ENCODE assay signal across 14 mouse cellular contexts in genomic region chr13:43807272-43807675, GRCm38 (mm10). TPM values are rescaled to one million over a fixed set of nuclear protein-coding genes. Genes with fewer than 3 reads are reported as not detected.
DNase-seq lines count a peak whose midpoint lies in the region; ATAC-seq lines count a peak whose summit lies in the region.
"Had no signal": no experiment of that assay in that cellular context is flagged by ENCODE, and none has a peak within 500 bp of the region (broad histone marks: within the 10 kb centered on the region; RNA-seq: fewer than 3 reads in every experiment).

No protein-coding gene starts in this region.

- ATAC-seq in midbrain, embryonic 13.5 days, result peak; percentile 48
- no peak for ATAC-seq in midbrain, embryonic 15.5 days (replicated peaks)
- peak; percentile 57 for ATAC-seq in lung, embryonic 15.5 days (ENCODE audit: borderline replicate concordance, extremely low read depth, low FRiP score, low TSS enrichment)
- ATAC-seq in activated CD4-positive, CD25-positive, alpha-beta regulatory T cell, adult 4 months, result no peak

- 44% methylated on average over 3 of the region's 3 CpGs for WGBS in midbrain, embryonic 13.5 days
- 42% methylated on average over 3 of the region's 3 CpGs for WGBS in midbrain, embryonic 15.5 days
- 60% methylated on average over 3 of the region's 3 CpGs for WGBS in lung, embryonic 15.5 days

- no peaks in the 10 kb centered on the region for H3K9me3 ChIP-seq in midbrain, embryonic 13.5 days
- H3K9me3 ChIP-seq in midbrain, embryonic 15.5 days, result no peaks in the 10 kb centered on the region
- no peaks in the 10 kb centered on the region for H3K9me3 ChIP-seq in lung, embryonic 15.5 days
- H3K9me3 ChIP-seq: heart, embryonic 13.5 days; kidney, embryonic 15.5 days had no signal

- no peak overlapping the region for H3K9ac ChIP-seq in midbrain, embryonic 13.5 days (replicated peaks)
- no peak overlapping the region for H3K9ac ChIP-seq in midbrain, embryonic 15.5 days
- H3K9ac ChIP-seq in lung, embryonic 15.5 days, result no peak overlapping the region
- H3K9ac ChIP-seq: heart, embryonic 13.5 days; kidney, embryonic 15.5 days had no signal

- no peaks in the 10 kb centered on the region for H3K36me3 ChIP-seq in midbrain, embryonic 13.5 days
- no peaks in the 10 kb centered on the region for H3K36me3 ChIP-seq in midbrain, embryonic 15.5 days (replicated peaks)
- no peaks in the 10 kb centered on the region for H3K36me3 ChIP-seq in lung, embryonic 15.5 days
- H3K36me3 ChIP-seq: heart, embryonic 13.5 days had no signal

- H3K4me2 ChIP-seq in midbrain, embryonic 13.5 days (replicated peaks), result no peak overlapping the region
- no peak overlapping the region for H3K4me2 ChIP-seq in midbrain, embryonic 15.5 days
- H3K4me2 ChIP-seq in lung, embryonic 15.5 days, result no peak overlapping the region
- H3K4me2 ChIP-seq: heart, embryonic 13.5 days; kidney, embryonic 15.5 days had no signal

- H3K4me3 ChIP-seq in midbrain, embryonic 13.5 days (replicated peaks), result no peak overlapping the region
- no peak overlapping the region for H3K4me3 ChIP-seq in midbrain, embryonic 15.5 days
- no peak overlapping the region for H3K4me3 ChIP-seq in lung, embryonic 15.5 days
- H3K4me3 ChIP-seq: heart, embryonic 13.5 days; kidney, embryonic 15.5 days had no signal

- H3K4me1 ChIP-seq in midbrain, embryonic 13.5 days (replicated peaks), result peaks cover 18% of the 10 kb centered on the region
- peaks cover 13% of the 10 kb centered on the region for H3K4me1 ChIP-seq in midbrain, embryonic 15.5 days
- H3K4me1 ChIP-seq in lung, embryonic 15.5 days, result peaks cover 17% of the 10 kb centered on the region

- H3K27ac ChIP-seq in midbrain, embryonic 13.5 days, result no peak overlapping the region
- H3K27ac ChIP-seq in midbrain, embryonic 15.5 days, result no peak overlapping the region
- H3K27ac ChIP-seq in lung, embryonic 15.5 days, result peak overlapping the region; percentile 59
- H3K27ac ChIP-seq: heart, embryonic 13.5 days; kidney, embryonic 15.5 days had no signal

- 0 out of 2 replicates have a peak, but pooled peaks cover 6% of the 10 kb centered on the region for H3K27me3 ChIP-seq in midbrain, embryonic 13.5 days
- no peaks in the 10 kb centered on the region; the same call in 1 of the 2 replicates for H3K27me3 ChIP-seq in midbrain, embryonic 15.5 days (replicated peaks)
- no peaks in the 10 kb centered on the region for H3K27me3 ChIP-seq in lung, embryonic 15.5 days
- H3K27me3 ChIP-seq: heart, embryonic 13.5 days; kidney, embryonic 15.5 days had no signal

- DNase-seq in embryo, embryonic 11 days, result peak; percentile 20
- DNase-seq in embryo, embryonic 9.5 days (ENCODE audit: extremely low spot score), result no peak
- DNase-seq in c-Kit-positive CD71-positive TER-119-positive erythroid progenitor cells, embryonic 14.5 days (ENCODE audit: low spot score), result no peak
- DNase-seq in ovary, postnatal 10 days (ENCODE audit: low spot score), result no peak
- DNase-seq: adrenal gland, postnatal 25 days; cerebellum, adult 11 months; gastrocnemius, postnatal 10 days; liver had no signal

RNA-seq across cellular contexts. Expression of gene Cd83, which starts 22.7 kb away (rescaled TPM):
- 8.0 and 8.1 TPM in 2 replicates for polyA plus RNA-seq in midbrain, embryonic 13.5 days (2015; fragmentation: Nextera tagmentation; extraction: Ambion mirVana)
- 20.3 and 20.4 TPM in 2 replicates for polyA plus RNA-seq in midbrain, embryonic 15.5 days (2015; fragmentation: Nextera tagmentation; extraction: Ambion mirVana)
- polyA plus RNA-seq in lung, embryonic 15.5 days (2015; fragmentation: Nextera tagmentation; extraction: Ambion mirVana), result 12.9 and 15.1 TPM in 2 replicates
- 100 to 1,000 TPM; 170 to 252 TPM for polyA plus RNA-seq in activated CD4-positive, CD25-positive, alpha-beta regulatory T cell, adult 4 months (2017; shearing (Covaris generic))

Comparison
In these comparisons a context has a peak if more than half of its experiments do, and no peak if none do; other contexts are left out.
1. ATAC-seq: peak in midbrain, embryonic 13.5 days (single experiment) and lung, embryonic 15.5 days (single experiment); none in midbrain, embryonic 15.5 days (single experiment) and activated CD4-positive, CD25-positive, alpha-beta regulatory T cell, adult 4 months (single experiment).